Mouse (Mus musculus): ENCODE data around the gene Nme4. TPM values are rescaled to one million over a fixed set of nuclear protein-coding genes. Genes with fewer than 3 reads are reported as not detected.

Nme4 gene
- polyA plus RNA-seq (2014; fragmentation: Nextera tagmentation; extraction: Ambion mirVana) = 111 and 120 TPM in 2 replicates

GRCm38 (mm10) chr17:26095121-26095740 is at the start of gene Nme4:
TSS of gene Nme4 (minus strand) at chr17:26095602.
- H3K36me3 ChIP-seq (ENCODE audit: control insufficient read depth, insufficient read depth, low read length) = peaks cover 10% of the 10 kb centered on the region
- no peaks in the 10 kb centered on the region for H3K9me3 ChIP-seq (ENCODE audit: control insufficient read depth, low read length)
- DNase-seq (ENCODE audit: low spot score) (peak; percentile 83), ATAC-seq (replicated peaks; ENCODE audit: low FRiP score) (peak; percentile 92)
- H3K4me1 ChIP-seq (replicated peaks; ENCODE audit: control insufficient read depth, insufficient read depth, low read length) = peaks cover 14% of the 10 kb centered on the region
- WGBS = 3% methylated on average over 47 of the region's 47 CpGs
- peak within 1 kb of the TSS; percentile 91 for H3K4me2 ChIP-seq
- peak within 1 kb of the TSS; percentile 63 for H3K4me3 ChIP-seq (ENCODE audit: low read depth, low read length)
- H3K9ac ChIP-seq (ENCODE audit: low read depth, low read length) = peak within 1 kb of the TSS; percentile 77
- peak within 1 kb of the TSS; percentile 52 for H3K27ac ChIP-seq (ENCODE audit: low read depth, low read length)
- H3K27me3 ChIP-seq (replicated peaks; ENCODE audit: control insufficient read depth, insufficient read depth, low read length) = no peaks in the 10 kb centered on the region

GRCm38 (mm10) chr17:26143386-26143785 is 48.0 kb upstream of the Nme4 start:
- Histone ChIP-seq H3K36me3 (ENCODE audit: control insufficient read depth, insufficient read depth, low read length) (peaks cover 24% of the 10 kb centered on the region), H3K4me2 (no peak overlapping the region), H3K4me1 (replicated peaks; ENCODE audit: control insufficient read depth, insufficient read depth, low read length) (peaks cover 11% of the 10 kb centered on the region), H3K4me3 (ENCODE audit: low read depth, low read length) (no peak overlapping the region), H3K27ac (ENCODE audit: low read depth, low read length) (no peak overlapping the region), H3K9me3 (ENCODE audit: control insufficient read depth, low read length) (no peaks in the 10 kb centered on the region), H3K27me3 (replicated peaks; ENCODE audit: control insufficient read depth, insufficient read depth, low read length) (no peaks in the 10 kb centered on the region), H3K9ac (ENCODE audit: low read depth, low read length) (no peak overlapping the region)
- no peak for ATAC-seq (replicated peaks; ENCODE audit: low FRiP score)
- WGBS = 98% methylated on average over 5 of the region's 5 CpGs
- no peak for DNase-seq (ENCODE audit: low spot score)

GRCm38 (mm10) chr17:26142796-26143195 is 47.4 kb upstream of the Nme4 start:
- H3K9ac ChIP-seq (ENCODE audit: low read depth, low read length) = no peak overlapping the region
- no peaks in the 10 kb centered on the region for H3K9me3 ChIP-seq (ENCODE audit: control insufficient read depth, low read length)
- no peaks in the 10 kb centered on the region for H3K27me3 ChIP-seq (replicated peaks; ENCODE audit: control insufficient read depth, insufficient read depth, low read length)
- DNase-seq (ENCODE audit: low spot score) (no peak), ATAC-seq (replicated peaks; ENCODE audit: low FRiP score) (no peak)
- H3K27ac ChIP-seq (ENCODE audit: low read depth, low read length) = no peak overlapping the region
- no peak overlapping the region for H3K4me2 ChIP-seq
- H3K4me3 ChIP-seq (ENCODE audit: low read depth, low read length) = no peak overlapping the region
- H3K4me1 ChIP-seq (replicated peaks; ENCODE audit: control insufficient read depth, insufficient read depth, low read length) = peaks cover 15% of the 10 kb centered on the region
- 85% methylated on average over 4 of the region's 4 CpGs for WGBS
- H3K36me3 ChIP-seq (ENCODE audit: control insufficient read depth, insufficient read depth, low read length) = peaks cover 22% of the 10 kb centered on the region

- peak overlapping the region; percentile 76 for H3K4me2 ChIP-seq
- H3K9me3 ChIP-seq (ENCODE audit: control insufficient read depth, low read length) = no peaks in the 10 kb centered on the region
- peaks cover 15% of the 10 kb centered on the region for H3K4me1 ChIP-seq (replicated peaks; ENCODE audit: control insufficient read depth, insufficient read depth, low read length)
- under 1% methylated on average over 51 of the region's 58 CpGs for WGBS
- H3K4me3 ChIP-seq (ENCODE audit: low read depth, low read length) = peak overlapping the region; percentile 98
- ATAC-seq (replicated peaks; ENCODE audit: low FRiP score) (peak; percentile 65), DNase-seq (ENCODE audit: low spot score) (no peak)
- H3K9ac ChIP-seq (ENCODE audit: low read depth, low read length) = peak overlapping the region; percentile 96
- H3K27ac ChIP-seq (ENCODE audit: low read depth, low read length) = peak overlapping the region; percentile 86
- no peaks in the 10 kb centered on the region for H3K27me3 ChIP-seq (replicated peaks; ENCODE audit: control insufficient read depth, insufficient read depth, low read length)
- H3K36me3 ChIP-seq (ENCODE audit: control insufficient read depth, insufficient read depth, low read length) = peaks cover 10% of the 10 kb centered on the region; the same call in 1 of the 2 replicates
Measured at GRCm38 (mm10) chr17:26138901-26139381, 43.5 kb upstream of the Nme4 start.

GRCm38 (mm10) chr17:26138239-26138836 is 42.9 kb upstream of the Nme4 start, which contains the start of gene Axin1:
TSS of gene Axin1 (plus strand) at chr17:26138688.
- Histone ChIP-seq H3K27me3 (replicated peaks; ENCODE audit: control insufficient read depth, insufficient read depth, low read length) (no peaks in the 10 kb centered on the region), H3K36me3 (ENCODE audit: control insufficient read depth, insufficient read depth, low read length) (peaks cover 5% of the 10 kb centered on the region; the same call in 1 of the 2 replicates), H3K27ac (ENCODE audit: low read depth, low read length) (peak within 1 kb of the TSS; percentile 86), H3K9me3 (ENCODE audit: control insufficient read depth, low read length) (no peaks in the 10 kb centered on the region), H3K4me1 (replicated peaks; ENCODE audit: control insufficient read depth, insufficient read depth, low read length) (peaks cover 15% of the 10 kb centered on the region), H3K4me2 (peak within 1 kb of the TSS; percentile 76), H3K9ac (ENCODE audit: low read depth, low read length) (peak within 1 kb of the TSS; percentile 96), H3K4me3 (ENCODE audit: low read depth, low read length) (peak within 1 kb of the TSS; percentile 98)
- ATAC-seq (replicated peaks; ENCODE audit: low FRiP score) = peak; percentile 94
- under 1% methylated on average over 42 of the region's 42 CpGs for WGBS
- peak; percentile 98 for DNase-seq (ENCODE audit: low spot score)

GRCm38 (mm10) chr17:26137751-26138130 is 42.3 kb upstream of the Nme4 start:
- ATAC-seq (replicated peaks; ENCODE audit: low FRiP score) (no peak), DNase-seq (ENCODE audit: low spot score) (no peak)
- Histone ChIP-seq H3K27me3 (replicated peaks; ENCODE audit: control insufficient read depth, insufficient read depth, low read length) (no peaks in the 10 kb centered on the region), H3K36me3 (ENCODE audit: control insufficient read depth, insufficient read depth, low read length) (no peaks in the 10 kb centered on the region), H3K4me3 (ENCODE audit: low read depth, low read length) (peak overlapping the region; percentile 98), H3K27ac (ENCODE audit: low read depth, low read length) (peak overlapping the region; percentile 86), H3K4me1 (replicated peaks; ENCODE audit: control insufficient read depth, insufficient read depth, low read length) (peaks cover 15% of the 10 kb centered on the region), H3K9me3 (ENCODE audit: control insufficient read depth, low read length) (no peaks in the 10 kb centered on the region), H3K9ac (ENCODE audit: low read depth, low read length) (peak overlapping the region; percentile 55), H3K4me2 (peak overlapping the region; percentile 76)
- 66% methylated on average over 2 of the region's 2 CpGs for WGBS

GRCm38 (mm10) chr17:26137106-26137750 is 41.8 kb upstream of the Nme4 start:
- Histone ChIP-seq H3K27me3 (replicated peaks; ENCODE audit: control insufficient read depth, insufficient read depth, low read length) (no peaks in the 10 kb centered on the region), H3K9ac (ENCODE audit: low read depth, low read length) (peak overlapping the region; percentile 55), H3K27ac (ENCODE audit: low read depth, low read length) (peak overlapping the region; percentile 86; the same call in 1 of the 2 replicates), H3K9me3 (ENCODE audit: control insufficient read depth, low read length) (no peaks in the 10 kb centered on the region), H3K4me3 (ENCODE audit: low read depth, low read length) (no peak overlapping the region), H3K4me1 (replicated peaks; ENCODE audit: control insufficient read depth, insufficient read depth, low read length) (peaks cover 15% of the 10 kb centered on the region), H3K36me3 (ENCODE audit: control insufficient read depth, insufficient read depth, low read length) (0 out of 2 replicates have a peak, but pooled peaks cover 1% of the 10 kb centered on the region), H3K4me2 (peak overlapping the region; percentile 76)
- ATAC-seq (replicated peaks; ENCODE audit: low FRiP score) (no peak), DNase-seq (ENCODE audit: low spot score) (no peak)
- 77% methylated on average over 11 of the region's 11 CpGs for WGBS

- Histone ChIP-seq H3K27ac (ENCODE audit: low read depth, low read length) (no peak overlapping the region), H3K36me3 (ENCODE audit: control insufficient read depth, insufficient read depth, low read length) (peaks cover 32% of the 10 kb centered on the region), H3K4me2 (no peak overlapping the region), H3K27me3 (replicated peaks; ENCODE audit: control insufficient read depth, insufficient read depth, low read length) (no peaks in the 10 kb centered on the region), H3K4me3 (ENCODE audit: low read depth, low read length) (no peak overlapping the region), H3K4me1 (replicated peaks; ENCODE audit: control insufficient read depth, insufficient read depth, low read length) (no peaks in the 10 kb centered on the region; the same call in 1 of the 2 replicates), H3K9ac (ENCODE audit: low read depth, low read length) (no peak overlapping the region), H3K9me3 (ENCODE audit: control insufficient read depth, low read length) (no peaks in the 10 kb centered on the region)
- ATAC-seq (replicated peaks; ENCODE audit: low FRiP score) (no peak), DNase-seq (ENCODE audit: low spot score) (no peak)
- WGBS = 90% methylated on average over 18 of the region's 18 CpGs
Measured at GRCm38 (mm10) chr17:26131856-26132853, 36.8 kb upstream of the Nme4 start.

All from liver, embryonic 11.5 days (tissue).